Mouse (Mus musculus) G1E (cell line): ENCODE results near the gene Lhfpl2.

Source experiments
- CTCF ChIP-seq: IDR thresholded peaks from 2 replicates; pipeline ENCODE4 v1.5.1; 2012; ENCODE audit warnings: low read depth, low read length, inconsistent platforms, mixed read lengths
- POLR2AphosphoS5 ChIP-seq: IDR thresholded peaks from 2 replicates; pipeline ENCODE4 v1.6.1; 2012; ENCODE audit warnings: low read depth, low read length, inconsistent platforms; ENCODE audit not compliant: insufficient replicate concordance

DNA sequence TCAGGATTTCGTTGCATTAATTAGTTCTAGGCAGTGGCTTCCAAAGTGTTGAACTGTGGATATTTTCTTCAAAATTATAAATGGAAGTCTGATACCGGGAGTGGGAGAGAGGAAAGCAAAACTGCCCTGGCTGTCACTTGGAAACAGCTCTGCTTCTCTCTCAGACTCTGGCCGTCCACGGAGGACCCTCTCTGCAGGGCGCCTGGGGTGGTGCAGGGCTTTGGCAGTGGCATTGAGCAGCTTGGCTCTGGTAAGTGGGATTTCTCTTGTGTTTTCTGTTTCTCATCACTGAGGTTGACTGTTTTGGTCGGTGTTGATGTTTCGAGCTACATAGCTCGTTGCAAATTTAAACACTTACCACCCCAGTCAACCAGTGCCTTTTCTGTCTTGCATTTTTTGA is 53.0 kb downstream of the Lhfpl2 start:
- TF ChIP-seq CTCF (no peak), POLR2AphosphoS5 (no peak)
